Mouse (Mus musculus) fat pad, adult 2 months (tissue): ENCODE data around the gene Tpbgl.

ENCODE experiments used
- DNase-seq: peaks from one replicate; pipeline ENCODE4 v3.0.0-alpha.2; 2011; ENCODE audit warnings: low read depth, low spot score; ENCODE audit errors: extremely low read depth

Tpbgl gene

DNA sequence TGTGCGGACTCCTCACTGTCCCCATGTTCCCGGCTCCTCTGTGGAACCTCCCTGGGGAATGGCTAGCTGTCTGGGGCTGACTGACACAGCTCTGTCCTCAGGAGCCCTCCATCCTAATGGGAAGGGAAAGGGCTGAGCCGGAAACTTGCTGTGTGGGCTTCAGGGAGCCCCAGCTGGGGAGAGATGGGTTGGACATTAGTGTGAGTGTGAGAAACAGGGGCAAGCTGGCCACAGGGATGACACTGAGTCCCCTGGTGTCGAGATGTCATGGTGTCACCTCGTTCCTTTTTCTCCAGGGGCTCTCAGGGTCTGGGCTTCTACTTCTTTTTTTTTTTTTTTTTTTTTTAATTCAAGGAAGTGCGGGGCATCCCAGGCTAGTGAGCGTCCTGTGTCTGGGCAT, 44.6 kb downstream of the Tpbgl start:
- no peak for DNase-seq

GRCm38 (mm10) chr7:99580247-99580646, 46.7 kb downstream of the Tpbgl start:
- no peak for DNase-seq

DNA sequence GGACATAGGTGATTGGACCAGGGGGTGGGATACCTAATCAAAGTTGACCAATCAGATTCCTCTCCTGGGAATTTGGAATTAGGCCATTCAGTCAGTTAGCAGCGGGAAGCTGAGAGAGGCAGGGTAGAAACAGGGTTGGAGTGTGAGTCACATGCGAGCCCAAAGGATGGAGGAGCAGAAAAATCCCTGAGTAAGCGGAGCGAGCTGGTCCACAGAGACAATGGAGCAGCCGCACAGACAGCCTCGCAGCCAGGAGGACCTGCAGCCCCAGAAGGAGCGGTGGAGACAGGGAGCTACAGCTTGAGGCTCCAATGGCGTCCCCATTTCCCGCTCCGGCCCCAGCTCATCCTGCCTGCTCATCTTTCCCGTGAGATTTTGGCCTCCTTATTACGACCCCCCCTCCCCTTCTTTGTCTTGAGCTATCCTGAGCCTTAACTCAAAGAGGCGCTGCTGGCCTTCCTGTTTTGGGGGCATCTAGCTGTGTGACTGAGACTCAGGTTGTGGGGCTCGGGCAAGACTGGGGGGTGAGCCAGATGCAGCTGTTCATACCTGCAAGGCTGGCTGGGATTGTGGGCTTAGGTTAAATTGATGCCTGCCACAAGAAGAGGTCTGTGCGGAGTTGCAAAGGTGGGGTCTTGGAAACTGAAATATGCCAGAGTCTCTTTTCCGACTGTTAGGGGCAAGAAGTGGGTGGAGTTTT, 47.3 kb downstream of the Tpbgl start:
- DNase-seq, result no peak

GRCm38 (mm10) chr7:99578246-99578645, 48.7 kb downstream of the Tpbgl start:
- no peak for DNase-seq
